Mouse (Mus musculus) midbrain, embryonic 16.5 days (tissue): ENCODE results near the gene Gm5414. TPM values are rescaled to one million over a fixed set of nuclear protein-coding genes. Genes with fewer than 3 reads are reported as not detected.

ENCODE experiments used
- ATAC-seq: fragments of 200-750 bp; cut with Nextera tagmentation; 2 replicates; pipeline ENCODE4 v1.8.0; 2017; ENCODE audit warnings: moderate TSS enrichment
- H3K27ac ChIP-seq: fragments of 300-500 bp; sonication (generic); 2 replicates; pipeline ENCODE4 v1.5.1; 2014; ENCODE audit warnings: mild to moderate bottlenecking, low read length, mixed read lengths
- H3K27me3 ChIP-seq: fragments of 300-500 bp; sonication (generic); 2 replicates; pipeline ENCODE4 v1.6.1; 2014; ENCODE audit warnings: low read depth, low read length, mixed read lengths; ENCODE audit not compliant: control insufficient read depth, insufficient read depth
- H3K36me3 ChIP-seq: fragments of 300-500 bp; sonication (generic); 2 replicates; pipeline ENCODE4 v1.6.1; 2014; ENCODE audit warnings: mild to moderate bottlenecking, low read length, moderate library complexity, mixed read lengths; ENCODE audit not compliant: control insufficient read depth, insufficient read depth
- H3K4me1 ChIP-seq: fragments of 300-500 bp; sonication (generic); 2 replicates; pipeline ENCODE4 v1.6.1; 2014; ENCODE audit warnings: mild to moderate bottlenecking, low read length, mixed read lengths; ENCODE audit not compliant: control insufficient read depth, insufficient read depth
- H3K4me2 ChIP-seq: fragments of 300-500 bp; sonication (generic); 2 replicates; pipeline ENCODE4 v1.6.1; 2014; ENCODE audit warnings: mild to moderate bottlenecking, low read length, mixed read lengths
- H3K4me3 ChIP-seq: fragments of 300-500 bp; sonication (generic); 2 replicates; pipeline ENCODE4 v1.5.1; 2014; ENCODE audit warnings: low read depth, mild to moderate bottlenecking, low read length, moderate library complexity, mixed read lengths
- H3K9ac ChIP-seq: fragments of 300-500 bp; sonication (generic); 2 replicates; pipeline ENCODE4 v1.6.1; 2014; ENCODE audit warnings: low read depth, low read length, mixed read lengths
- H3K9me3 ChIP-seq: fragments of 300-500 bp; sonication (generic); replicated peaks from 2 replicates; pipeline ENCODE4 v1.6.1; 2014; ENCODE audit warnings: mild to moderate bottlenecking, low read length, mixed read lengths; ENCODE audit not compliant: control insufficient read depth, poor library complexity, severe bottlenecking
- WGBS: fragments of 180-500 bp; shearing (Covaris S2); extraction: QIAGEN DNeasy Blood & Tissue Kit; methylation state at CpG from one replicate; pipeline ENCODE4 v1.1.7; 2014; 5-methylcytosine and 5-hydroxymethylcytosine counted together
- polyA plus RNA-seq: library from polyadenylated mRNA; unstranded; fragments of >200 nt; fragmentation: Nextera tagmentation; extraction: Ambion mirVana; gene quantifications from 2 replicates; pipeline ENCODE4 v1.2.1, GENCODE M21; 2015

Gm5414 gene
- not detected in 2 replicates for polyA plus RNA-seq

GRCm38 (mm10) chr15:101627884-101628283, at the start of gene Gm5414:
TSS of gene Gm5414 (minus strand) at chr15:101628188.
- Histone ChIP-seq H3K9me3 (no peaks in the 10 kb centered on the region), H3K9ac (no peak within 1 kb of the TSS), H3K36me3 (no peaks in the 10 kb centered on the region), H3K4me1 (no peaks in the 10 kb centered on the region), H3K27ac (no peak within 1 kb of the TSS), H3K4me3 (no peak within 1 kb of the TSS), H3K4me2 (no peak within 1 kb of the TSS), H3K27me3 (no peaks in the 10 kb centered on the region)
- no peak for ATAC-seq
- 74% methylated on average over 2 of the region's 2 CpGs for WGBS

DNA sequence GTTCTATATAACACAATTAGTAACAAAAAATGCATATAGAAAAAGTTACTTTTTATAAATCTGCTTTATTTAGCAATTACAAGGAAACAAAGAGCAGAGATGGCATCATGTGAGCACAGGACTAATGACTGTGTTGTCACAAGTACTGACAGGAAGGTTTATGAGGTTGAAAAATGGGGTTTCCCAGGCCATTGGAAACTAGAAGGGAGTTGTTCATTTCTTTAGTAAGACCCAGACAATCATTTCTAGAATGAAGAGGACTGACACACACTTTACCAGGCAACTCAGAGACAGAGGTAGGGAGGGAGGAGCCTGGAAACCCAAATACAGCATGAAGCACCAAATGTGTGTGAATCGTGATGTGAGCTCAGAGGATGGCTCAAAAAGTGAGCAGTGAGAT, 48.0 kb upstream of the Gm5414 start:
- 83% methylated on average over 1 of the region's 1 CpGs for WGBS
- no peak overlapping the region for H3K4me2 ChIP-seq
- H3K36me3 ChIP-seq = no peaks in the 10 kb centered on the region
- ATAC-seq = no peak
- no peak overlapping the region for H3K27ac ChIP-seq
- H3K4me1 ChIP-seq = no peaks in the 10 kb centered on the region
- H3K9me3 ChIP-seq = no peaks in the 10 kb centered on the region
- no peaks in the 10 kb centered on the region for H3K27me3 ChIP-seq
- H3K9ac ChIP-seq = no peak overlapping the region
- no peak overlapping the region for H3K4me3 ChIP-seq

DNA sequence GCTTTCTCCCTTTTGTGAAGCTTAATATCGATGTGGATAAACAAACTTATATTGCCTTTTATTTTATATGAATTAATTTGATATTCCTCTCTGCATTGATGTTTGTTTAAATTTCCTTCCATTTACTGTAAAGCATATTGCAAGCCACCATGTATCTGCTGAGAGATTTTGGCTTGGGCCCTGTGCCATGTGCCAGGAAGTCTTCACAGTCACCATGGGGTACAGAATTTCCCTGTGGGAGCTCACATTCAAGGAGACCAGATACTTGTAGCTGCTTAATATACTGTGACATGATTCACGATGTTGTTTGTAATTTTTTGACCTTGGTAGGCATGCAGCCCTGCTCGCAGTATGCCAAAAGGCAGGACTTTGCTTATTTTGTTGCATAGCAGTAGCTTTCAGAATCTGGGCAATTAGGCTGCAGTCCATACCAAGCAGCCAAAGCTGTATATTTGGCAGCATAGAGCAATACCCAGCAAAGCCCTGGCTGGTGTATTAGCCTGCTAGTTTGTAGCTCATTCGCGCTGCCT, 24.8 kb upstream of the Gm5414 start:
- Histone ChIP-seq H3K36me3 (no peaks in the 10 kb centered on the region), H3K4me2 (no peak overlapping the region), H3K4me3 (no peak overlapping the region), H3K27ac (no peak overlapping the region), H3K9me3 (no peaks in the 10 kb centered on the region), H3K4me1 (no peaks in the 10 kb centered on the region), H3K9ac (no peak overlapping the region), H3K27me3 (no peaks in the 10 kb centered on the region)
- 84% methylated on average over 5 of the region's 5 CpGs for WGBS
- ATAC-seq = no peak

DNA sequence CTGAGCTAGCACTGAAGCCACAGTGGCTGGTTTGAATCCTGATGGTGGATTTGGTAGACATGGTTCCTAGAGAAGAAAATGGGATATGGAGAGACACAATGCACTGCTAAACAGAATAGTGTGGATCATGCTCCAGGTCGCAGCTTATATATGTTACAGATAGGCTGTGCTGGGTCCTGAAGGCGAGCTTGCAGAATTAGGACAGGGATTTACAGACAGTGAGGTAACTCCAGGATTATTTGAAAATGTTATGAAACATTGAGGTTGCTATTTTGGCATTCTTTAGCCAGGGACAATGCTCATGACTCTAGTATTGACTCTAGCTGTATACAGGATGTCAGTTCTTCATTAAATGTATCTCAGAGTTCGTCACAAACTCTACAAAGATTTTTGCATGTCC, 19.3 kb upstream of the Gm5414 start, which contains the start of gene Gm5478:
Gene Gm5478, minus strand, starts transcription at position 101 of the 400 bp plus-strand sequence.
- Histone ChIP-seq H3K27me3 (no peaks in the 10 kb centered on the region), H3K9ac (no peak within 1 kb of the TSS), H3K4me1 (no peaks in the 10 kb centered on the region), H3K4me2 (no peak within 1 kb of the TSS), H3K4me3 (no peak within 1 kb of the TSS), H3K27ac (no peak within 1 kb of the TSS), H3K36me3 (no peaks in the 10 kb centered on the region), H3K9me3 (no peaks in the 10 kb centered on the region)
- ATAC-seq = no peak
- WGBS = 84% methylated on average over 3 of the region's 3 CpGs

- H3K4me3 ChIP-seq = no peak overlapping the region
- H3K9me3 ChIP-seq = no peaks in the 10 kb centered on the region
- 60% methylated on average over 6 of the region's 6 CpGs for WGBS
- no peaks in the 10 kb centered on the region for H3K36me3 ChIP-seq
- no peaks in the 10 kb centered on the region for H3K27me3 ChIP-seq
- no peak overlapping the region for H3K27ac ChIP-seq
- H3K4me2 ChIP-seq = no peak overlapping the region
- no peak for ATAC-seq
- H3K9ac ChIP-seq = no peak overlapping the region
- H3K4me1 ChIP-seq = no peaks in the 10 kb centered on the region
These were observed 28.9 kb downstream of the Gm5414 start for GRCm38 (mm10) chr15:101599123-101599522.

GRCm38 (mm10) chr15:101588216-101588615, 39.8 kb downstream of the Gm5414 start:
- no peak for ATAC-seq
- WGBS = 80% methylated on average over 10 of the region's 10 CpGs

GRCm38 (mm10) chr15:101584456-101584855, 43.5 kb downstream of the Gm5414 start:
- H3K4me2 ChIP-seq = no peak overlapping the region
- H3K36me3 ChIP-seq = no peaks in the 10 kb centered on the region
- H3K9ac ChIP-seq = no peak overlapping the region
- 61% methylated on average over 2 of the region's 2 CpGs for WGBS
- no peak for ATAC-seq
- no peaks in the 10 kb centered on the region for H3K4me1 ChIP-seq
- H3K4me3 ChIP-seq = no peak overlapping the region
- H3K27me3 ChIP-seq = no peaks in the 10 kb centered on the region
- no peak overlapping the region for H3K27ac ChIP-seq
- no peaks in the 10 kb centered on the region for H3K9me3 ChIP-seq

More at GRCm38 (mm10) chr15:101588216-101588615, 39.8 kb downstream of the Gm5414 start:
- no peak overlapping the region for H3K4me3 ChIP-seq
- H3K27ac ChIP-seq = no peak overlapping the region
- H3K27me3 ChIP-seq = no peaks in the 10 kb centered on the region
- no peak overlapping the region for H3K4me2 ChIP-seq
- H3K9me3 ChIP-seq = no peaks in the 10 kb centered on the region
- no peaks in the 10 kb centered on the region for H3K4me1 ChIP-seq
- H3K36me3 ChIP-seq = no peaks in the 10 kb centered on the region
- H3K9ac ChIP-seq = no peak overlapping the region

GRCm38 (mm10) chr15:101583211-101583965, 44.6 kb downstream of the Gm5414 start:
- Histone ChIP-seq H3K4me2 (no peak overlapping the region), H3K4me1 (no peaks in the 10 kb centered on the region), H3K36me3 (no peaks in the 10 kb centered on the region), H3K27ac (no peak overlapping the region), H3K4me3 (no peak overlapping the region), H3K9ac (no peak overlapping the region), H3K9me3 (no peaks in the 10 kb centered on the region), H3K27me3 (no peaks in the 10 kb centered on the region)
- no peak for ATAC-seq
- 81% methylated on average over 8 of the region's 8 CpGs for WGBS

GRCm38 (mm10) chr15:101581701-101582100, 46.3 kb downstream of the Gm5414 start:
- Histone ChIP-seq H3K27me3 (no peaks in the 10 kb centered on the region), H3K4me2 (no peak overlapping the region), H3K36me3 (no peaks in the 10 kb centered on the region), H3K4me1 (no peaks in the 10 kb centered on the region), H3K27ac (no peak overlapping the region), H3K9me3 (no peaks in the 10 kb centered on the region), H3K9ac (no peak overlapping the region), H3K4me3 (no peak overlapping the region)
- WGBS = 94% methylated on average over 3 of the region's 3 CpGs
- no peak for ATAC-seq
